Mouse (Mus musculus): ENCODE measurements around the gene Cd46. TPM values are rescaled to one million over a fixed set of nuclear protein-coding genes. Genes with fewer than 3 reads are reported as not detected.

Cd46 gene
- polyA plus RNA-seq, 1 experiment from 2014 or later = 0.36 TPM

DNA sequence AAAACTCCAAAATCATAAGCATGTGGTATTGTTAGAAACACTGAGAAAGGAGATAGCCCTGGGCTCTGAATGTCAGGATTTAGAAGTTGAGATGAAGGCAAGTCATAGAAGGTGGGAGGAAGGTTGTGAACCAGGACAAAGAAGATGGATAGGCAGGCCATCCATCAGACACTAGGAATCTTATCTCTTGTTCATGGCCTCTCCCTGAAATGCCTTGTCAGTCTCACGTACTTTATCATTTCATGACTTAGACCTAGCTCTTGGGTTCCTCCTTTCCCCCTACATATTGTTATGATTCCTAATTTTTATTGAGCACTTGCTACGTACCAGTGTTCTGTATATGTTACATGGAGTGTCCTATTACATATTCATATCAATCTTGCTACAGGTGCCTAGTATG lies 100.4 kb downstream of the Cd46 start:
- Histone ChIP-seq H3K4me2 (ENCODE audit: low read depth, low read length) (no peak overlapping the region), H3K36me3 (replicated peaks; ENCODE audit: insufficient read depth, low read length) (no peaks in the 10 kb centered on the region), H3K9me3 (ENCODE audit: low read length) (no peaks in the 10 kb centered on the region), H3K4me3 (ENCODE audit: low read depth, low read length) (no peak overlapping the region), H3K27me3 (ENCODE audit: insufficient read depth, low read length) (no peaks in the 10 kb centered on the region), H3K27ac (ENCODE audit: low read depth) (no peak overlapping the region), H3K9ac (replicated peaks) (no peak overlapping the region), H3K4me1 (ENCODE audit: insufficient read depth) (peaks cover 14% of the 10 kb centered on the region)
- WGBS (ENCODE audit: insufficient replicate concordance) = 66% methylated on average over 2 of the region's 2 CpGs
- TF ChIP-seq EP300 (IDR thresholded peaks at IDR 0.05; ENCODE audit: low read depth) (no peak), CTCF (IDR thresholded peaks at IDR 0.05; ENCODE audit: low read depth) (no peak)
- DNase-seq (no peak), ATAC-seq (no peak)

DNA sequence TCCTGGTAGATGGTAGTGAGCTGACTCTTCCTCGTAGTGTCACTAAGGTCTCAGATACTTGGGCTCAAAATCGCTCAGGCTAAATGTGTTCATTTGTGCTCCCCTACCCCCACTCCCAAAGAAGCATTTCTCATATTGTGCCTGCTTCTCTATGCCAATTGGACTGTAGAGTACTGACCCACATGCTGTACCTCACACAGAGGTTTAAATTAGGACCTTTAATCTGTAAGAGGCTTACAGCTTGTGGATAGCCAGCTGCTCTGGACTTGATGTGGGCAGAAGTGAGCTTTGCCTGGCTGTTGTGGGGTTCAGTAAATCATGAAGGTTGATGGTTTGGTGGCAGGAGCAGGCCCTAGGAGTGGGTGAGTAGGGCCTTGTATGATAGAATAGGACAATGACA lies 101.1 kb downstream of the Cd46 start:
- WGBS (ENCODE audit: insufficient replicate concordance) = 85% methylated on average over 2 of the region's 2 CpGs

DNA sequence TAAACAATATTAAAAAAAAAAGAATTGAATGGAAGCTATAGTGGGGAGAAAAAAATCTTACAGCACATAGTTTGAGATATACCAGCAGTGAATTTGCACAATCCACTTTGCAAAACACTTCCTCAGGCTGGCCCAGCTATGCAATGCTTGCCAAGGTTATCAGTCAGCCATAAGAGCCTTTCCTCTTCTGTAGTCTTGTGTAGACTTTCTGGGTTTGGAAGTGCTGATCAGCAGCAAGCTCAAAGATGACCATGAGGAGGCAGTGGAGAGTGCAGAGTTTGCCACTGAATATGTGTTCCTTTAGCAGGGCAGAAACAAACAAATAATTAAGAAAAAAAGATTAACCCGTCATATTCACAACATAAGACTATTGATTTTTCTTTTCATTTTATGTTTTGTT lies 103.0 kb downstream of the Cd46 start:
- H3K4me1 ChIP-seq (ENCODE audit: insufficient read depth) = peaks cover 13% of the 10 kb centered on the region
- no peak for DNase-seq
- TF ChIP-seq EP300 (IDR thresholded peaks at IDR 0.05; ENCODE audit: low read depth) (no peak), CTCF (IDR thresholded peaks at IDR 0.05; ENCODE audit: low read depth) (peak; percentile 38)
- ATAC-seq = peak; percentile 40; the same call in 1 of the 2 replicates
- H3K36me3 ChIP-seq (replicated peaks; ENCODE audit: insufficient read depth, low read length) = no peaks in the 10 kb centered on the region
- no peak overlapping the region for H3K27ac ChIP-seq (ENCODE audit: low read depth)
- H3K4me2 ChIP-seq (ENCODE audit: low read depth, low read length) = no peak overlapping the region
- H3K9me3 ChIP-seq (ENCODE audit: low read length) = no peaks in the 10 kb centered on the region
- H3K27me3 ChIP-seq (ENCODE audit: insufficient read depth, low read length) = no peaks in the 10 kb centered on the region
- no peak overlapping the region for H3K4me3 ChIP-seq (ENCODE audit: low read depth, low read length)
- WGBS (ENCODE audit: insufficient replicate concordance) = 87% methylated on average over 1 of the region's 1 CpGs
- H3K9ac ChIP-seq (replicated peaks) = no peak overlapping the region

More for the DNA sequence above, 101.1 kb downstream of the Cd46 start:
- no peak for DNase-seq
- Histone ChIP-seq H3K4me1 (ENCODE audit: insufficient read depth) (peaks cover 14% of the 10 kb centered on the region), H3K27me3 (ENCODE audit: insufficient read depth, low read length) (no peaks in the 10 kb centered on the region), H3K9ac (replicated peaks) (no peak overlapping the region), H3K27ac (ENCODE audit: low read depth) (no peak overlapping the region), H3K4me3 (ENCODE audit: low read depth, low read length) (no peak overlapping the region), H3K36me3 (replicated peaks; ENCODE audit: insufficient read depth, low read length) (no peaks in the 10 kb centered on the region), H3K9me3 (ENCODE audit: low read length) (no peaks in the 10 kb centered on the region), H3K4me2 (ENCODE audit: low read depth, low read length) (no peak overlapping the region)
- TF ChIP-seq CTCF (IDR thresholded peaks at IDR 0.05; ENCODE audit: low read depth) = no peak
- TF ChIP-seq EP300 (IDR thresholded peaks at IDR 0.05; ENCODE audit: low read depth) = no peak
- no peak for ATAC-seq

MicroRNAs within 50 kb of the gene (microRNA counts, 519-probe panel; counts per million panel counts)
- microRNA mmu-miR-29b = 5,601 counts per million, percentile 64 among the panel's probes with 10 or more counts
- microRNA mmu-miR-29c = 4,447 counts per million, percentile 50 among the panel's probes with 10 or more counts

Small RNA genes lying within 50 kb of the gene (microRNA-seq; reads per million reads assigned to microRNA genes)
- gene Mir29b-2 (4.1 reads per million, percentile 3 among the genes with 10 or more reads in this experiment), gene Mir29c (152 reads per million, percentile 47 among the genes with 10 or more reads in this experiment)

Other genes with a start within 250 kb of the Cd46 start
- 6.4 and 6.5 TPM in 2 replicates for gene Cd34, start 153.4 kb downstream of the Cd46 start, polyA plus RNA-seq (2015; fragmentation: Nextera tagmentation; extraction: Ambion mirVana)
- gene Cr1l, start 39.3 kb upstream of the Cd46 start, polyA plus RNA-seq (2015; fragmentation: Nextera tagmentation; extraction: Ambion mirVana) = 57.4 and 57.7 TPM in 2 replicates
- 0.04 and 0.20 TPM in 2 replicates for gene Cr2, start 84.5 kb upstream of the Cd46 start, polyA plus RNA-seq (2015; fragmentation: Nextera tagmentation; extraction: Ambion mirVana)

All from liver, postnatal 0 days (tissue).